18 mouse cellular contexts compared by ENCODE assay signal in genomic region chr10:46273846-46274245, GRCm38 (mm10).
"Had no signal": no experiment of that assay in that cellular context is flagged by ENCODE, and none has a peak within 500 bp of the region (broad histone marks: within the 10 kb centered on the region; RNA-seq: fewer than 3 reads in every experiment).

No protein-coding gene starts in this region.

- H3K9ac ChIP-seq: liver, embryonic 13.5 days; midbrain, embryonic 12.5 days; neural tube, embryonic 12.5 days; neural tube, embryonic 15.5 days had no signal

- H3K27ac ChIP-seq: kidney, postnatal 0 days; layer of hippocampus, adult 2 months; liver, embryonic 13.5 days; midbrain, embryonic 12.5 days; neural tube, embryonic 12.5 days; neural tube, embryonic 15.5 days; stomach, postnatal 0 days had no signal

- H3K27me3 ChIP-seq: liver, embryonic 13.5 days; midbrain, embryonic 12.5 days; neural tube, embryonic 12.5 days; neural tube, embryonic 15.5 days had no signal

- H3K4me3 ChIP-seq: layer of hippocampus, adult 2 months; liver, embryonic 13.5 days; midbrain, embryonic 12.5 days; neural tube, embryonic 12.5 days; neural tube, embryonic 15.5 days had no signal

- H3K36me3 ChIP-seq: liver, embryonic 13.5 days; midbrain, embryonic 12.5 days; neural tube, embryonic 12.5 days; neural tube, embryonic 15.5 days had no signal

- H3K9me3 ChIP-seq: liver, embryonic 13.5 days; midbrain, embryonic 12.5 days; neural tube, embryonic 12.5 days; neural tube, embryonic 15.5 days had no signal

- DNase-seq: kidney, postnatal 25 days; layer of hippocampus, adult 9-11 months; liver, embryonic 13.5 days; lung, adult 2 months; lung, postnatal 14 days; lung, postnatal 4 days; right cerebral cortex, adult 18-20 months; right cerebral cortex, postnatal 14 days; right cerebral cortex, postnatal 4 days; thymus, adult 2 months; thymus, postnatal 14 days; thymus, postnatal 4 days had no signal

- H3K4me1 ChIP-seq: liver, embryonic 13.5 days; midbrain, embryonic 12.5 days; neural tube, embryonic 12.5 days; neural tube, embryonic 15.5 days had no signal

- H3K4me2 ChIP-seq: liver, embryonic 13.5 days; midbrain, embryonic 12.5 days; neural tube, embryonic 12.5 days; neural tube, embryonic 15.5 days had no signal
